Mouse (Mus musculus) adrenal gland, postnatal 4 days (tissue): ENCODE data around the gene Thoc3. TPM values are rescaled to one million over a fixed set of nuclear protein-coding genes. Genes with fewer than 3 reads are reported as not detected.
"Not testable (repeated sequence)": the region's sequence is repeated elsewhere in the genome, so short reads cannot be mapped to it uniquely, and the experiment has no call there.

Source experiments
- DNase-seq, 2 experiments: peaks; one replicate each; pipeline ENCODE4 v3.0.0; 2021 to 2022; ENCODE audit warnings: low spot score in 2 of 2, mixed read lengths in 2 of 2
- long read RNA-seq, 2 experiments: library from polyadenylated mRNA; stranded (forward); transcript quantifications; one replicate each; pipeline ENCODE4 v2.0.0; 2021
- total RNA-seq, 2 experiments: library from RNA; stranded (reverse); gene quantifications; 2 replicates each; pipeline ENCODE4 v1.2.3; 2021

Thoc3 gene
- 10 to 100 TPM; 60.2 to 66.0 TPM for total RNA-seq
- long read RNA-seq, experiment 1, transcript Thoc3-201 (6 exons, 2,335 nt) = major isoform, 55 of 58 reads
- long read RNA-seq, experiment 1, partial matches to known transcripts = 1 of 58 reads
- long read RNA-seq, experiment 1, other reads (novel, unspliced or antisense) = 2 of 58 reads
- long read RNA-seq, experiment 2, transcript Thoc3-201 (6 exons, 2,335 nt) = major isoform, 128 of 140 reads
- long read RNA-seq, experiment 2, partial matches to known transcripts = 6 of 140 reads
- long read RNA-seq, experiment 2, other reads (novel, unspliced or antisense) = 6 of 140 reads

DNA sequence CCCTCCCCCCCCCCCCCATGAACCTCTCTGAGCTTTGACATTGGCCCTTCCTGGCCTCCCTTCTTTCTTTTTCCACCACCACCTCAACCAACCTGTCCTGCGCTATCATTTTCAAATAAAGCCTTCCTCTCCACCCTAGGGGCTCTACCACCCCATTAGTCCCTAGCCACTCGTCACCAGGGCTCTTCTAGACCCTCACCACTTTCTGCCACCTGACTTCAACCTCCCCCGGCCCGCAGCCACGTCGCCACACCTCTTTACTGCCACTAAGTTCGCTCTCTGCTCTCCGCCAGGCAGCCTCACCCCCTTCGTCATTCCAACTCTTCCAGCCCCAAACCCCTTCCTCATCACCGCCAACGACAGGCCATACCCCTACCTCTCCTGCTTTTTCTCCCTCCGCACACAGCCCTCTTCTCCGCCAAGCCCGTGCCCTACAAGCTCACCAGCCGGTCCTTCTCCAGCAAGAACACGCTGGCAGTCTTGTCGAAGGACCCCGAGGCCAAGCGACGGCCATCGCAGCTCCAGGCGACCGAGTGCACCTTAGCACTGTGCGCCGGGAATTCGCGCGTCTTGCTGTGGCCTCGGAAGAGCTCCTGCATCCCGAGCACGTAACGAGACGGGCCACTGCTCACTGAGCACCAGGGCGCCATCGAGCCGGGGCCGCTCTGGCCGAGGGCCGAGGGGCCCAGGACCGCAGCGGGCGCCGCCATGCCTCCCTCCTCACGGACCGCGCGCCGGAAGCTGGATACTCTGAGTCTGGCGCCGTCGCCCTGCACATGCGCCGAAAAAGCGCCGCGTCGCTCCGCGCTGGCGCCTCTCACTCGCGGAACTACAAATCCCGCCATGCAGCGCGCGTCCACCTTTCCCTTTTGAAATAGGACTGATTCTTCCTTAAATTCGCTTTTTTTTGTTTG, at the start of gene Thoc3:
TSS of gene Thoc3 (minus strand) at position 752 of the 914 bp plus-strand sequence.
- peak; percentile 65 to 71 for DNase-seq

DNA sequence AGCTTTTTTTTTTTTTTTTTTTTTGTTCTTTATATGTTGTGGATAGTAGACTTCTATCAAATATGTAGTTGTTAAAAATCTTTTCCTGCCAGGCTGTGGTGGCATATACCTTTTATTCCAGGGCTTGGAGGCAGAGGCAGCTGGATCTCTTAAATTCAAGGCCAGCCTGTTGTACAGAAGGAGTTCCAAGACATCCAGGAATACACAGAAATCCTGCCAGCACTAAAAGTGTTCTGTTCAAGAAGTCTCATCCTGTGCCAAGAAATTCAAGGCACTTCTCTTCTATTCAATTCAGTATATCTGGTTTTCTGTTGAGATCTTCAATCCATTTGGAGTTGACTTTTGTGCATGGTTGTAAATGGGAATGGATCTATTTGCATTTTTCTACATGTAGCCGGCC, 37.3 kb upstream of the Thoc3 start:
- no peak for DNase-seq

DNA sequence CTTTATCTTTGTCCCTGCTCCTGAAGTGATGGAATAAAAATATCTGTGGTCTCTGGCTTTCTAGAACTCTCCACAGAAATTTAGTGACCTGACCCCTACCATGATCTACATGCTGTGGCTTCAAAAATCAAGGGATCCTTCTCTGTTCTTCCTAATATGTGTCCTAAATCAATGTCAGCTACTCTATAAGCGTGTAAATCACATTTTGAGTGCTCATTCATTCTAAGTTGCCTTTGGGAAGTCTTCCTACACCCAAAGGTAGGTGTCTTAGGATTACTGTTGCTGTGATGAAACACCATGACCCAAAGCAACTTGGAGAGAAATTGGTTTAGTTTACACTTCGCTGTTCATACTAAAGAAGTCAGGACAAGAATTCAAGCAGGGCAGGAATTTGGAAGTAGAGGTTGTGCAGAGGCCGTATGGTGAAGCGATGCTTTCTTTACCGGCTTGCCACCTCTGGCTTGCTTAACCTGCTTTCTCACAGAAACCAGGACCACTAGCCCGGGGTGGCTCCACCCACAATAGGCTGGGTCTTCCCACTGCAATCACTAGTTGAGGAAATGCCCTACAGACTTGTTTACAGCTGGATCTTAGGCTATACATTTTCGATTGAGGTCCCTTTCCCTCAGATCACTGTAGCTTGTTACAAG, 36.1 kb upstream of the Thoc3 start:
- no peak for DNase-seq

DNA sequence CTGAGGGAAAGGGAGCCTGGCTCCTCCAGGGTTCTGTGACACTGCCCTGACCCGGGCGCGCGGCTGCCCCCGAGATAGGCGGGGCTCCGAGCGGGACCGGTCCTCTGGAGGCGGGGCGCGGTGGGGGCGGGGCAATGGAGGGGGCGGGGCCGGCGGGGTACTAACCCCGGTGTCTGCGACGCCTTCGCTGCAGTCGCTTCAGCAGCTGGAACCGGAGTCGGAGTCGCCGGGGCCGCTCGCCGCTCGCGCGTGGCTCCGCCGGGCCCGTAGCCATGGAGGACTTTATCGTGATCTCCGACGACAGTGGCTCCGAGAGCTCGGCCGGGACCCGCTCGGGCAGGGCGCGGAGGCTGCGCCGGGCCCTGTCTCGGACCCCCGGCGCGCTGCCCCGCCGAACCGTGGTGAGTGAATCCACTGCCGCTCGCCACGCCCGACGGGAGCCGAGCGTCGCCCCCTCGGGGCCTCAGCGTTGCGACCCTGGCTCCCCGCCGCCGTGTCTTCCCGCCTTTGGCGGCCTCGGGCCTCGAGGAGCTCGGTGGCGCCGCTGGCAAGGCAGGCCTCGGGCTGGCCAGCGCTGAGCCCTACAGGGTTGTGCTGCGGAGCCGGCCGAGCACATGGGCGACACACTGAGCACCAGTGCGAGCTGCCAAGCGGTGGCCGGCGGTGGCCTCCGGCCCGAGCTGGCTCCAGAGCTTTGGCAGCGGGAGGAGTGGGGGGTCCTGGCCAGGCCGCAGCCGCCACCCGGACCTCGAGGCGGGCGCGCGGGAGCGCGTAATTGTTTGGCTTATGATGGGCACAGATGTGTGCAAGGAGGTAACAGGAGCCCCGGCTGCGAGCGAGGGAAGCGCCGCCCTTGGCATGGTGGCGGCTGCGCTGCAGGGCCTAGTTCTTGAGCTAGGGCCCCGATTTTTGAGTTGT, 35.2 kb upstream of the Thoc3 start, which contains the start of gene Simc1:
TSS of gene Simc1 (plus strand) at position 176 of the 918 bp plus-strand sequence.
- peak; percentile 67 to 69 for DNase-seq

DNA sequence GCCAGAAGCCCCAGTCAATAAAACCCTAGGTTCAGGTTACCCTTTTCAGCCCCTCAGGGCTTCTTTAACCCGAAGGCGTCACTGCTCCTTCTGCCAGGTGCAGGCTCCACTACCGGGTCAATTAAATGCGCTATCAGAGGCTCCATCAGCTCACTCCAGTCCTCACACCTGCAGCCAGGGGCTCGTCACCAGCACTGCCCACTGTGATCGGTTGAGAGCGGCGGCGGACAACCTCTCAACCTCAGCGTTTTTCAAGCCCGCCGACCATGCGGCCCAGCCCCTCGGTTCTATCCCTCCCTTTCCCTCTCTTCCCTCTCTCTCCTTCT, 34.6 kb upstream of the Thoc3 start:
- DNase-seq = no peak

DNA sequence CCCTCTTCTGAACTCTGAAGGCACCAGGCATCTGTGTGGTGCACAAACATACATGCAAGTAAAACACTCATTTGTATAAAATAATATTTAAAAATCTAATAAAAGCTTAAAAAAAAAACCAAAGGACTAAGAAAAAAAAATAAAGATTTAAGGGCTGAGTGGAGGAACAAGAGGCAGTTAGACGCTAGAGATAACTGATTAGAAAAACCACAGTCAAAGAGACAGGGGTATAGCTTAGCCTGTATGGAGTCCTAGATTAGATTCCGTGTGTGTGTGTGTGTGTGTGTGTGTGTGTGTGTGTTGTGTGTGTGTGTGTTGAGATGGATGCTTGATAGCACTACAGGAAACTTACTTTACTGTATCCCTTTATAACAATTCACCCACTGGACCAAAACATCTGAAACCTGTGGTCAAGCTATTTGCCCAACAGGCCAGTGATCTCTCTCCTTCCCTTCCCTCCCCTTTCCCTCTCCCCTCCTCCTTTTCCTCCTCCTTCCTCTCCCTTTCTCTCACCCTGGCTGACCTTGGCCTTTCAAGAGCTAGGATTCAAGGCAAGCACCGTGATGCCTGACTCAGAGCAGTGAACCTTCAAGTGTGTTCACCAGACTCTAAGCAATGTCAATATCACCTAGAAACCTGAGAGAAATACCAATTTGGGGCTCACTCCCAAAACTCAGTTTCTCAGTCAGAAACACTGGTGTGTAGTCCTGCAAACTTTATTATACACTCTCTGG, 33.5 kb upstream of the Thoc3 start:
- no peak for DNase-seq

DNA sequence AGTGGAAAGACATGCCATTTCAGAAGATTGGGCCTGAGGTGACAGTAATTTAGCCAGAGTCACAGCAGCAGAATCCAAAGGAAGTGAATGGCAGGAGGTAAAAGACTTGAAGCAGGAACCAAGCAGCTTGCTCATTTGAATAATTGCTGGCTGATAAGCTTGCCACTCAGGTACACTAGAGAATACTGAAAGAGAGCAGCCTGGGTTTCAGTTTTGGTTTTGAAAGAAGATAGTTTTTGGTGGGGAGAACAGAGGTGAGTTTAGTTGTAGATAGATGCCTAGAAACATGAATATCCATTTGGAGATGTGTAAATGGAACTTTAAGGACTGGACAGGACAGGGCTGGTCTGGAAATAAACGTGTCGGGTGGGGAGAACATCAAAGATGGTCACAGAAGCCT, 32.7 kb upstream of the Thoc3 start:
- no peak for DNase-seq

DNA sequence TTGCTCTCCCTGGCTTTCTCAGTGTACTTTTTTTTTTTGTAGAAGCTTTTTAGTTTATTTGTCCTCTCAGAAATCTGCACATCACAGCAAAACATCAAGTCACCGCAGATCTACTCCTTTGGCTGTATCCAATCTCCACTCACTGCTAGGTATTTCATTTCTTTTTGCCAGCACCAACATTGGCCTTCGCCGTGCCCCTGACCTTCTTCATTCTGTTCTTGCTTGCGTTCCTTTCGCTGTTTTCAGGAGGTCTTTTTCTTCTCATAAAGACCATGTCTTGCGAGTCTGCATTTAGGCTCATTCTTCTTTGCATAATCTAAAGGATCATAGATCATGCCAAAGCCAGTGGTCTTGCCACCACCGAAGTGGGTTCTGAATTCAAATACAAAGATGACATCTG, 30.9 kb upstream of the Thoc3 start:
- not testable (repeated sequence) for DNase-seq

DNA sequence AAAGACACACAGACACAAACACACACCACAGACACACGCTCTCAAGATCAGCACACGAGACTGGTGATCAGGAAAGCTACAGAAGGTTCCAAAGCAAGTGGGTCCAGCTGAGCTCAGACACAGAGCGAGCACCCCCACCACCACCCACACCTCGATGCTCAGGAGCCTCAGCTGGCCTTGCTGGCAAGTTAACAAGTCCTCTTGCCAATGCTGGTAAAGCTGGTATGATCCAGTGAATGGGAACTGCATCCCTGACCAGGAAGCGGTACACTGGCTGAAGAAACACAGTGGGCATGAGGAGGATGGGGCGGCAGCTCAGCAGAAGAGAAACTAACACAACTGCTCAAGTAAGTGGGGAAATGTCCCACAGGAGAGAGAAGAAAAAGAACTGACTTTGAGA, 22.7 kb upstream of the Thoc3 start:
- no peak for DNase-seq

DNA sequence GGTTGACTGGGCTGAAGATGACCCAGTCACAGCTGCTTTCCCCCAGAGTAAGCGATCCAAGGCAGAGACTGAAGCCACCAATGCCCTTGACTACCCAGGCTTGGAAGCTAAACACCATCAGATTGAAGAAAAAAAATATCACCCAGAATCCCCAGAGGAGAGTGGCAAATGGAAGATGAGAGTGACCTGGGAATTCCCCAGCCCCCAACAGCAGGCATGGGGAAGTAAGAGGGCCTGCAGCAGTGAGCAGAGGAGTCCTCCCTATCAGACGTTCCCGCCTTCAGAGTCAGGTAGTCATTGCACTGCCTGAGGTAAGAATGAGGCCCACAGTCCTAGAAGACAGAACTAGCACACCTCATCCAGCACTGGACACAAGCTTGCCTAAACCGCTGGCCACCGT, 21.8 kb upstream of the Thoc3 start:
- DNase-seq = no peak

DNA sequence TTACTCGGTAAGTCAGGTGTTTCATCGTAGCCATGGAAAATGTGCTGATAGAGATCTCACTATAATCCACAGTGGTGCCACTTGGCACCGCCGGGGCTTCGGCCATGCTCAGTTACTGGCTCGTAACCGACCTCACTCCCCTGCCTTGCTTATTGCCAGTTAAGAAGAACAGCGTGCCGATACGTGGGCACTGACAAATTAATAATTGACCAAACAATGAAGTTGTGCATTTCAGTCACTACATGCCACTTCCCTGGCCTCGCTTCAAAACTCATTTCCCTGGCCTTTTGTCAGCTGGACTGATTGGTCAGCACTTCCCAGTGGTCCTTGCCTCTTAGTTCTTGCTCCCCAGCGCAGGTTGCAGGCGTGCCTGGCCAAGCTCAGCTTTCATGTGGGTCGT, 12.8 kb upstream of the Thoc3 start:
- DNase-seq = no peak

DNA sequence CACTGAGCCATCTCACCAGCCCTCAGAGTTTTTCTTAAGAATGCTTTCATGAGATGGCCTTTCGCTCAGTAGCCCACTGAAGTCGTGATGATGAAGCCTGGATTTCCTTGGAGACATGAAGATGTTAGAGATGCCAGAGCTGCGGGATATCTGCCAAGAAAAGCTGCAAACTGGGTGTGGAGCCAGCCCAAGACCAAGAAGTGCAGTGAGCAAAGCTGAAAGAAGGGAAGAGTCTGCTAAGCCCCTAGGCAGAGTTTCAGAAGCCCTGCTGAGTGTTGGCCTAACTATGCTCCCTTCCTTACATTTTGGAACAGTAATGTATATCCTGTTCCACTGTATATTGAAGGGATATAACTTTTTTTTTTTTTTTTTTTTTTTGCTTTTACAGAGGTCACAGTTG, 10.6 kb upstream of the Thoc3 start:
- no peak for DNase-seq

DNA sequence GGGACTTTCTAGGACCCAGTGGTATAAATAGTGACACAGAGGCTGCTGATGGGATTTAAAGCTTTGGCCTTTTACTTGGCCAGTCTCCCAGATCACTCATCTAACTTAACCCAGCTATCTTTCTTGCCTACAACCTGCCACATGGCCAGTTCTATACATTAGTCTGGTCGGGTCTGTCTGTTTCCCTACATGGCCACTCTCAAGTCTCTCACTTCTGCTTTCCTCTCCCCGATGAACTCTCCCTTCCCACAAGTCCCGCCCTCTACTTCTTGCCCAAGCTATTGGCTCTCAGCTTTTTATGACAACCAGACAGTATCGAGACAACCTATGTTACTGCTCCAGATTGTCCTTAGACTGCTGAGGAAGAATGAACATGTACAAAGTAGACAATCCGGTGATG, 7.1 kb upstream of the Thoc3 start:
- DNase-seq = no peak

DNA sequence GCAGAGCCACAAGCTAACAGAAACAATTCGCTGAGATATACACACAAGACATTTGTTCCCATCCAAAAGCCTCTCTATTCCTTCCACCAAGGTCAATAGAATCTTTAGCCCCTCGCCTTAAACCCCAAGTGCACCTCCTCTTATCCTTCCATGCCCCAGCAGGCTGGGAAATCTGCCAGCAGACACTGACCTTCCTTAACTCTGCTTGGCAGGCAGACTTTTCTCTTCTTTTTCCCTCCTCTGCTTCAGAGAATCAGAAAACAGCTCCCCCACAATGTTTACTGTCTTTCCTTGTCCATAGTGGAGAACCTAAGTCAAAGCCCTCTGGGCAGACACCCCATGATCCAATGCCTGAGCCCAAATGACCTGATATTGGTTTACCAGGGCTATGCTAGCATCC, 6.3 kb upstream of the Thoc3 start:
- no peak for DNase-seq

DNA sequence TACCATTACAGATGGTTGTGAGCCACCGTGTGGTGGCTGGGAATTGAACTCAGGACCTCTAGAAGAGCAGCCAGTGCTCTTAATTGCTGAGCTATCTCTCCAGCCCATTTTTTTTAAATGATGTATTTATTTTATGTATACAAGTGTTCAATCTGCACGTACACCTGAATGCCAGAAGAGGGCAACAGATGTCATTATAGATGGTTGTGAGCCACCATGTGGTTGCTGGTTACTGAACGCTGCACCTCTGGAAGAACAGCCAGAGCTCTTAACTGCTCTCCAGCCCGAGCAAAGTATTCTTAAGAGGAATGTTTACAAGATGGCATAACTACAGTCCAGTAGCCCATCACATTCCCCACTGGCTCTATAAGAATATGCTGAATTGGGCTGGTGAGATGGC, 3.3 kb upstream of the Thoc3 start:
- no peak for DNase-seq

DNA sequence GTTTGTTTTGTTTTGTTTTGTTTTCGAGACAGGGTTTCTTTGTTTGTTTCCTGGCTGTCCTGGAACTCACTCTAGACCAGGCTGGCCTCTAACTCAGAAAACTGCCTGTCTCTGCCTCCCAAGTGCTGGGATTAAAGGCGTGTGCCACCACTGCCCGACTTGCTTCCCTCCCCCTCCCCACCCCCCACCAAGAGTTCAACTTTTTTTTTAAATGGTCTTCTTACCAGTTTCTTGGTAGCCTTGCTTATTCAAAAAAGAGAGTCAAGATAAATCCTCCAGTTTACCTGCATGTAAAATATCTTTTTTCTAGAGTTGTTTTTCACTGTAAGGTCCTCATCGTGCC, 334 bp upstream of the Thoc3 start:
- DNase-seq = no peak

DNA sequence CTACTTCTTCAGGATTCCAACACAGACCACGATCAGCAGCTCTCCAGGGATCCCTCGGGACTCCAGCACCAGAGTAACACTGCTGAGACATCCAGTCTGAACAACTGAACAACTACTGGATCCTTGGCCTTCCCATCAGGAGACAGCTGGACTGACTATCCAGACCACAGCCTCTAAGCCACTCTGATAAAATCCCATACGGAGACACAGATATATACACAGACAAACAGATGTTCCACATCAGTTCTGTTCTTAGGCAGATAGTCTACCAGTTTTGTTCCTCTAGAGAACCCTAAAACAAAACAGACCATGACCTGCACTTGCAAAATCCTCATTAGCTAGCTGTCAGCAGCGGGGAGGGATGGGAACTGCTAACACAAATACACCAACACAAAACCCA, 9.4 kb downstream of the Thoc3 start:
- no peak for DNase-seq

DNA sequence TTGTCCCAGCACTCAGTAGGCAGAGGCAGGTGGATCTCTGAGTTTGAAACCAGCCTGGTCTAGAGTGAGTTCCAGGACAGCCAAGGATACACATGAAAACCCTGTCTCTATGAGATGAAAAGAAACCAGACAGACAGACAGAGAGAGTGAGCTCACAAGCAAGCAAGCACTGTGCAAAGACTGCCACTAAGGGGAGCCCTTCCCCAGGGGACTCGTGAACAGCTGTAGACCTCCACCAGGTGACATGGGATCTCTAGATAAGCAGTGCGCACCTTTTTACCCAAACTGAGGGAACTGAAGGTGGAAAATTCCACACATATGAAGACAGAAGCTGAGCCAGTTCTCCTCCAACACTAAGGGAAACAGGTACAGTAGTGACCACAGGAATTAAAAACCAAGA, 11.6 kb downstream of the Thoc3 start:
- DNase-seq = no peak

DNA sequence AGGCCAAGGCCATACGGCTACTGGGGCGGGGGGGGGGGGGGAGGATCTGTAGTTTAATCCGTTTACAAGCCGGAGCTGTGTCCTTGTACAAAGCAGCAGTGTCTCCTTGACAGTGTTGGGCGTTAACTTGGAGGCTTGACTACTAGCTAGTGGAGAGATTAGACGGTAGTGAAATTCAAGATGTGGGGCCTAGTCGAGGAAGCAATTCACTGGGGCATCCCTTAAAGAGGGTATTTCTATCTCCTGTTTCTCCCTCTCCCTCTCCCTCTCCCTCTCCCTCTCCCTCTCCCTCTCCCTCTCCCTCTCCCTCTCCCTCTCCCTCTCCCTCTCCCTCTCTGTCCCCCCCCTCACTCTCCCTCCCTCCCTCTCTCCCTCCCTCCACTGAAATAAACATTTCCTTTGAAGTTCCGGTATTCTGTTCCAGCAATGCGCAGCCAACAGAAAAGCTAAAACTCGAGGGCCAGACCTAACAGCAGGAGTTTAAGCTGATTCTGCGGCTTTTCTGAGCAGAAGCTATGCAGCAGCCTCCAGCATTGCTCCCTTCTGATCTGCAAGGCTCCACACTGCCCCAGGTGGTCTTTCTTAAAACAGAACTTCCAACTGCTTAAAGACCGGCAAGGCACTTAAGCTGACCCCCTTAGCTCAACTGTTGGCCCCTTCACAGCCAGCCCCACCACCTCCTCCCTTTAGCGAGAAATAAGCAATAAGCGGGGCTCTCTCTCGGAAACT, 21.0 kb downstream of the Thoc3 start:
- no peak for DNase-seq
